Mouse (Mus musculus) left cerebral cortex, postnatal 10 days (tissue): ENCODE measurements around the gene Hipk3. TPM values are rescaled to one million over a fixed set of nuclear protein-coding genes. Genes with fewer than 3 reads are reported as not detected.

Experiments used
- DNase-seq, 2 experiments: peaks; one replicate each; pipeline ENCODE4 v3.0.0; 2021 to 2022; ENCODE audit warnings: low spot score in 2 of 2, mixed read lengths in 1 of 2; ENCODE audit errors: extremely low spot score in 1 of 2
- intact Hi-C: fragments of 180-260 bp; cut with DNase I; formaldehyde crosslinking; loops from one replicate; pipeline ENCODE4 v1.15.1; 2025
- total RNA-seq, 2 experiments: library from RNA; stranded (reverse); gene quantifications; 2 replicates each; pipeline ENCODE4 v1.2.3; 2021

The Hipk3 gene
- total RNA-seq, result 10 to 100 TPM; 57.3 to 59.4 TPM

- intact Hi-C loops, result loop anchor here (5.0 kb wide), 2 partner anchors 52 to 78 kb away; no protein-coding TSS in a partner anchor
- peak; percentile 63 to 92 for DNase-seq
Observed at GRCm38 (mm10) chr2:104493951-104494800, at the start of gene Hipk3. Gene Hipk3, minus strand, starts transcription at chr2:104494446.

DNA sequence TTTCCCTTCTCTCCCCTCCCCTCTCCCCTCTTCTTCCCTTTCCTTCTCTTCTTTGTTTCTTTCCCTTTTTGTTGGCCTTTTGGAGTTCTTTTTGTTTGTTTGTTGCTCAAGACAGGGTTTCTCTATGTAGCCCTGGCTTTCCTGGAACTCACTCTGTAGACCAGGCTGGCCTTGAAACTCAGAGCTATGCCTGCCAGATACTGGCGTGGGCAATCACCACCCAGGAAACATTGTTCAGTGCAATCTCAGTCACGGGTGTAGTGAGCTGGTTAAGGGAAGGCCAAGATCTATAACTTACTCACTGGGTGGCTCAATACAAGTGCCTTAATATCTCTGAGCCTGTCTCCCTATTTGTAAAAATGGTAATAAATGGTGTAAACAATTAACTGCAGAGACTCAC lies 46.0 kb upstream of the Hipk3 start:
- DNase-seq, result no peak
- intact Hi-C loops, result no loop called here

- intact Hi-C loops, result no loop called here
- DNase-seq, result no peak
Observed at GRCm38 (mm10) chr2:104534751-104535150, 40.5 kb upstream of the Hipk3 start.

DNA sequence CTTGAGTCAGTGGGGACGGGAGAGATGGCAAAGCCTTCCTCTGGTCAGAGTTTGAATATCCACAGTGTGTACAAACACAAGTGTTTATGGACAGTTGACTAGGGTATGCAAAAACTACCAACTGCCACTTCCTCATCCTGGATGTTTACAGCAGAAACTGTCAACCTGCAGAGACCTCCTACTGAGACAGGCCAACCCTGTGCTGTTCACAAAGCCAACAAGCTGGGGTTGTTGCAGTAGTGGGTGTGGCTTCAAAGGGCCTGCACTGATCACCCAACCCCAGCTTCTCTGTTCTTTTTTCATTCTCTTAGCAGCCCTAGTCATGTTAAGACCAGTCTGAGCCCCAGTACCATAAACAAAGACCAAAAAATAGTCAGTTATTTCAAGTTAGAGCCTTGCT lies 38.3 kb upstream of the Hipk3 start:
- no peak for DNase-seq
- intact Hi-C loops, result no loop called here

DNA sequence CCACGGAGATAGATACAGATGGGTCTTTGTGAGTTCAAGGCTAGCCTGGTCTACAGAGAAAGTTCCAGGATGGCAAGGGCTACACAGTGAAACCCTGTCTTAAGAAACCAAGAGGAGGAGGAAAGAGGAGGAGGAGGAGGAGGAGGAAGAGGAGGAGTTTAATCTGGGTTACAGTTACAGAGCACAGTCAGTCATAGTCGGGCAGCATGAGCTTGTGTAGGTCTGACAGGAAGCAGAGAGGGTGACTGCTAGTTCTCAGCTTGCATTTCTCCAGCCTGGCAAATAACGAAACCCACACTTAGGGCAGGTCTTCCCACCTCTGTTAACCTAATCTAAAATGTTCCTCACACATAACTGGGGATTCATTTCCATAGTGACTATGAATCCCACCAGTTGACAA lies 32.3 kb upstream of the Hipk3 start:
- intact Hi-C loops, result no loop called here
- no peak for DNase-seq

GRCm38 (mm10) chr2:104525506-104525905 lies 31.3 kb upstream of the Hipk3 start:
- intact Hi-C loops, result no loop called here
- DNase-seq, result no peak

- no peak for DNase-seq
- intact Hi-C loops, result no loop called here
Observed at GRCm38 (mm10) chr2:104511622-104512021, 17.4 kb upstream of the Hipk3 start.

GRCm38 (mm10) chr2:104502388-104502787 lies 8.1 kb upstream of the Hipk3 start:
- intact Hi-C loops, result no loop called here
- no peak for DNase-seq

DNA sequence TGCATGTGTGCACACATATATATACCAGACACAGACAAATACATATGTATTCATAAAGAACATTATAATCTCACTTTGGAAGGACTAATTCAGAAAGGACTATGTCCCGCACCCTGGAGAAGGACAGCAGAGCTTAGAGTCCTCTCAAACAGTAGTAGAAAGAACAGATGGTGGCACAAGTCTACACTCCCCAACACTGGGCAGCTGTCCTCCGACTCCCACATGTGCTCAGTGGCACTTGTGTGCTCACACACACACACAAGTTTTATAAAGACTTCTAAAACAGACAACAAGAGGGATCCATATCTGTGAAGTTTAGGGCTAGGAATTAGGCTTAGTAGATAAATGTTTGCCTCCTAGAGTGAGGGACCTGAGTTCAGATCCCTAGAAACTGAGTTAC lies 6.8 kb upstream of the Hipk3 start:
- DNase-seq, result no peak
- intact Hi-C loops, result no loop called here

- peak; percentile 31 to 38 for DNase-seq
- intact Hi-C loops, result no loop called here
Observed at GRCm38 (mm10) chr2:104497771-104498170, 3.5 kb upstream of the Hipk3 start.

- intact Hi-C loops, result no loop called here
- DNase-seq, result no peak
Observed at GRCm38 (mm10) chr2:104497231-104497630, 3.0 kb upstream of the Hipk3 start.

- intact Hi-C loops, result no loop called here
- no peak for DNase-seq
Observed at GRCm38 (mm10) chr2:104496206-104496605, 2.0 kb upstream of the Hipk3 start.

DNA sequence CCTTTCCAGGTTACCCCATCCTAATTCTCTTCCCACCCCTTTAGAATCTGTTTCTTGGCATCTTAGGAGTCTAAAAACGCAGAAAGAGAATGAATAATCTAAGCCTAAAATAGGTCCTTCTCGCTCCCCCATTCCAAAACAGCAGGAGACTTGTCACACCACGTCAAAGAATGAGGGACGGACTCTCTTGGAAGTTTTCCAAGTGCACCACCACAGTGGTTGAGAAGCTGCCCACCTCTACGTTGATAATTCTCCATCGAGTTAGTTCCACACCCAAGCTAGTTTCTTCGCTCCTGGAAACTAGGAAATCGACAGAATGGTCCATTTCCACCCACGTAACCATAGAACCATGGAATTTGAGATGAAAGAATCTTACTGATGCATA lies 547 bp upstream of the Hipk3 start:
- DNase-seq, result peak; percentile 31 to 50
- intact Hi-C loops, result loop anchor here (5.0 kb wide), 2 partner anchors 52 to 78 kb away; no protein-coding TSS in a partner anchor

- intact Hi-C loops, result loop anchor here (5.0 kb wide), 2 partner anchors 51 to 79 kb away; no protein-coding TSS in a partner anchor
- DNase-seq, result peak; percentile 66 to 91
Observed at GRCm38 (mm10) chr2:104493021-104493950, 960 bp downstream of the Hipk3 start.

GRCm38 (mm10) chr2:104491221-104491795 lies 2.9 kb downstream of the Hipk3 start:
- DNase-seq, result no peak
- intact Hi-C loops, result loop anchor here (5.0 kb wide), 2 partner anchors 49 to 81 kb away; no protein-coding TSS in a partner anchor

DNA sequence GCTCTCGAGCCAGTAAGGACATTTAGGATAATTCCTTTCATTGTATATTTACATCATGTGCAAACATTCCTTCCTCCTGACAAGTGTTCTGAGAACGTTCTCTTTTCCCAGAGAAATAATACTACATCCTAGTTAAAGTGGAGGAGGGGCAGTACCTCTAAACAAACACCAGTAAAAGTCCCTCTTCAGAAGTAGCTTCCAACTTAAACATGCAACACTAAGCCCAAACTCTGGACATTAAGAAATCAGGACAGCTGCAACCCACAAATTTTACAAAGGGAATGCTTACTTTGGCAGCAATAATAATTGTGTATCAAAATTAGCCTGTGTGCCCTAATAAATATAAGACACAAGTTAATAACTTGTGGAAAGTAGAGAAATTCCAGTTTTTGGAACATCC lies 3.5 kb downstream of the Hipk3 start:
- intact Hi-C loops, result loop anchor here (5.0 kb wide), 2 partner anchors 48 to 82 kb away; no protein-coding TSS in a partner anchor
- DNase-seq, result no peak

DNA sequence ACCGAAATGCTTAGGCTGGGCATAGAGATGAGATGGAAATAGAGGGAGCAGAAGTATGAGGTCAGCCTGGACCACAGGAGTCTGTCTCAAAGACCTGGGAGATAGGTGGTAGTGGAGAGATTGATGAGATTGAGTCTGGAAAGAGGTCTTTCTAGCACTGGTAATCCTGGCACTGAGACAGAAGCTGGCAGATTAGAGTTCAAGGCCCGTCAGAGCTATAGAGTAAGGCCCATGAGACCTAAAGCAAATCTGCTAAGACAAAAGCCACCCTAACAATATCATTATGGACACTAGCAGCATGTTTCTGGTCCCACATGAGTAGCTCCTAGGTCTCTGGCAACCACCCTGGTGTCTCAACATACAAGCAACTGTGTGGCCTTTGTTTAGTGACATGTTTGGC lies 4.4 kb downstream of the Hipk3 start:
- no peak for DNase-seq
- intact Hi-C loops, result loop anchor here (5.0 kb wide), 2 partner anchors 48 to 82 kb away; no protein-coding TSS in a partner anchor

- intact Hi-C loops, result no loop called here
- DNase-seq, result no peak
Observed at GRCm38 (mm10) chr2:104484438-104484837, 9.8 kb downstream of the Hipk3 start.

DNA sequence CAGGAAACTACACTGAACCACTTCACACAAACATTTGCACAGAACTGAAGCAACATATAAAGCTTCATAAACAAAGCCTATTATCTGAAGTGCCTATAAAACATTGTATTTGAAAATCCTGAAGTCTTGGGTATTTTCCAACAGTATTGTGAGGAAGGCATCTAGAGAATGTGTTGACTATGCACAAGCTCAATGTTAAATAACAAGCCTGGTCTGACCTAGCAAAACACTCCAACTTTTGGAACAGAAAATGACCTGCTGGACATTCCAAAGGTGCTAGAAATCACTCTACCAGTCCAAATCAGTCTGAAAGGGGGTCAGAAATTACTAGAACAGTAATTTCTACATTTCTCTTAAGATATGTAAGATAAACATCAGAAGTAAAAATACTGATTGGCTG lies 12.1 kb downstream of the Hipk3 start:
- intact Hi-C loops, result no loop called here
- DNase-seq, result no peak
